Mouse (Mus musculus) lung, adult 18-20 months (tissue): ENCODE results near the gene Tmem104.

Experiments used
- DNase-seq, 2 experiments: peaks; one replicate each; pipeline ENCODE4 v3.0.0; 2022; ENCODE audit warnings: mixed read lengths in 2 of 2

The Tmem104 gene

DNA sequence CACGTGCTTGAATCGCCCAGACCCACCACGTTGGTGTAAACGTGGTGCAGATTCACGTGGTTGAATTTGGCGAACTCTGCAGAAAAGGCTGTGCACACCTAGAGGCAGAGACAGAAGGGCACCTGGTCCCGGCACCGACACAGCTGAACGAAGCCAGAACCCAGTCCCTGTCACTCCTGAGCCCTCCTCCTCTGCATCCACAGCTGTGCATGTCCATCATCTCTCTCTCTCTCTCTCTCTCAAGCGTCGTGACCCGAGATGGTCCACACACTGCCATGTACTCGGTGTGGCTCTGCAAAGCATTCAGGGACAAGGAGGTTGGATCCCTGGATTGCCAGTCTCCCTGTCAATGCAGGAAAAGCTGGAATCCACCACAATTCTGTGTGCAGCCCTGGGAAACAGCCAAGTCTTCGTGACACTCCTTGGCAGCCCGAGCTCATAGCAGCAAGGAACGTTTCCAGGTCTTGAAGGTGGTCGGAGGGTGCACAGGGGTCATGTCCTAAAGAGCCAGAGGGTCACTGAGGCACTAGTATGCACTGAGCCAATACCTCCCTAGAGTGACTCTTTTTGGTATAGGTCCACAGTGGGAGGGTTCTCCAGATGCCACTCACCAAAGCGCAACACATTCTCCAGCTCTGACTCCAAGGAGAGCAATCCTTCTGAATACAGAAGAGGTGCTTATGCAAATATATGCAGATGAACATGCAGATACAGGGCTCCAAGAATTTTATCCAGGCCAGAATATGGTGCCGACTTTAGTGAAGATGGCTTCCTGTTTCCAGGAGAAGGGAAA, 99.1 kb downstream of the Tmem104 start:
- DNase-seq = no peak

DNA sequence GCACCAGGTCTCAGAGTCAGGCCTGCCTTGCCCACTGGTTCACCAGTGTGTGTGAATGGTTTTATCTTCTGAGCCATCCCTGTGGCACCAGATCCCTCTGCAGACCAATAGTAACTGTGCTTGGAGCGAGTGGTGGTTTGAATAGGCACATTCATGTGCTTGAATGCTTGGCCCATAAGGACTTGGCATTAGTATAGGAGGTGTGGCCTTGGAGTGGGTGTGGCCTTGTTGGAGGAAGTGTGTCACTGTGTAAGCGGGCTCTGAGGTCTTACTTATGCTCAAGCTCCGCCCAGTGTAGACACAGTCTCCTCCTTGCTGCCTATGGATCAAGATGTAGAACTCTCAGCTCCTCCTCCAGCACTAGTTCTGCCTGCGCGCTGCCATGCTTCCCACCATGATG, 100.1 kb downstream of the Tmem104 start:
- DNase-seq = no peak

GRCm38 (mm10) chr11:115288305-115288704, 101.0 kb downstream of the Tmem104 start:
- no peak for DNase-seq

- no peak for DNase-seq
Measured at GRCm38 (mm10) chr11:115289885-115290284, 102.6 kb downstream of the Tmem104 start.

DNA sequence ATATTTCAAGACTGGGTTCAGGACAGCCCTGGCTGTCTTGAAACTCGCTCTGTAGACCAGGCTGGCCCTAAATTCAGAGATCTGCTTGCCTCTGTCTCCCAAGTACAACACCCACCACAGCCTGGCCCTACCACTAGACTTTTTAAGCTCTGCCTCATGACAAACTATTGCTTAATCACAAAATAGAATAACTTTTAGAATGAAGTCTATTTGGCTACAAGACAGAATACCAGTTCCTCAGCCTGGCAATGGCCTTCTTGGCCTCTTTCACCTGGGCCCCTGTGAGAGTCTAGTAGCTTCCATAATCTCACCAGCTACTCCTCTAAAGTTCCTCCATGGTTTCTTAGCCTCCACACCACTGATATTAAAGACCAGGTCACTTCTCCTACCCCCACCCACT, 103.0 kb downstream of the Tmem104 start:
- DNase-seq = no peak

DNA sequence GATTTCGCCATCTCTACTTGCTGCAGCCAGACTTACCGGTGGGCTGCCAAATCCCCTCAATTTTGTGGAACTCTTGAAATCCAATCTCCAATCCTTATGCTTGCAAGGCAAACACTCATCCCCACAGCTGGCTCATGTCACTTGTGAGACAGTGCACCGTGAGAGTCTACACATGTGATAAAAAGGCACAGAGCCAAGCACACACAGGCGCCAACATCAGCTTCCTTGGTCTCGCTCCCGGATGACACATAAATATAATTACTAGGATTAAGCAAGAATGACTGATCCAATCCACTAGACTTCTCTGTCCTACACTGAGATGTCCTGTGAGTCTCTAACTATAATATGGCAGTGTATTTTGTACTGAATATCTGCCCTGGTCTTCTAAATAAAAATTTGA, 103.6 kb downstream of the Tmem104 start:
- DNase-seq = peak; percentile 67 to 70

DNA sequence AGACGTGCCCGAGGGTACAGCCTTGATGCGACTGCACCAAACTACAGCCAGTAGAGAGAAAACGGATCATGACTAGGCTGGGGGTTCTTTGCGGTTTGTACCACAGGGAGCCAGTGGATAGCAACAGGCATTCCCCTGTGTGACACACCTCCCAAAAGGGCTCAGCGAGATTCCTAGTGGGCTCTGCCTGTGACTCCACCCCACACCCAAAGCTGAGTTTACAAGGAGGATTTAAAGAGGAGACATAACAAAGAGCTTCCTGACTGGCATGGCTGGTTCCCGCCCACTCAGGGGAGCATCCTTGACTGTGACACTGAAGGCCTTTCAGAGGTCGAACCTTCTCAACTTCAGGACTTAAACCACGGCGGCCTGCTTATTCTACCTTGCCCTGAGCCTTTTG, 104.2 kb downstream of the Tmem104 start:
- no peak for DNase-seq

DNA sequence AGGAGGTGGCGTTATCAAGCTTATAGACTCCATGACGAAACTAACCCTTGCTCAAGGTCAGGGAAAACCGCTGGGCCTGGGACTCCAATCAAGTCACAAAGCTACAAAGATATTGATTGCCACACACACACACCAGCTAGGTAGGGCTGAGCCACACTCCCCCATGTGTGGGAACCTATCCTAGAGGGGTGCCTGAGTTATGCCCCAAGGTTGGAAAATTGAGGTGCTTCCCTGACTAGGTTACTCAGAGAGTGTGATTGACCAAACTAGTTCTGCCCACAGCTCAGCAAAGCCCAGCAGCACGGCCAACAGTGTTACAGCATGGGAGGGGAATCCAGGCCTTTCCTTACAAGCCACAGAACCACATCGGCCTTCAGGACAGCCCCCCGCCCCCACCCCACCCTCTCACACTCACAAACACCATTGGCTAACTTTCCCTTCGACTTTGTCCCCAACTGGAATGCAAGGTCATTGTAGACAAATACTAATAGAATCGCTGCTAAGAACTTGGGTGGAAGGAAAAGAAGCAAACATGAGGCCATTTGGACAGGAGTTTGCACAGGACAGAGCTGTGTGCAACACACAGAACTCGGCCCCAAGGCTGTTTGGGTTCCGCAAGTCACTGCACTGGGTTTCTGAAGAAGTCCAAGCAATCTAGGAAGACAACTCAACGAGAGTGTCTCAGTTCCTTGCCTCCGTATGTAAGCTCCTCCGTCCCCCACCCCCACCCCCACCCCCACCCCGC, 105.5 kb downstream of the Tmem104 start:
- DNase-seq = no peak

DNA sequence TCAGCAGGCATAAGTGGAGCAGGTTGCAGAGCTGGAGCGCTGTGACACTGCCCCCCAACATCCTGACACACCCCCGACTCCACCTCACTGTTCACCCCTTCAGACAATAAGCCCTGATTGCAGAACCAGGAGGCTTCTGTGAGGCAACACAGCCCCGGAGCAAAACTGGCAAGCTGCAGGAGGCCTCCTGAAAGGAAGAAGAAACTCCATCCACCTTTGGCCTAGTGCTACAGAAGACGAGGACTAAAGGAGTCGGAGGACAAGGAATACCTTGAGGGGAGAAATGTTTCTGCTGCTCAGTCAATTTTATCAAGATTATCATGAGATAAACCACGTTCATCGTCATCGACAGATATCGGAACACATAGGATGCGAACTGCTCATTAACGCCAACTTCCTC, 108.7 kb downstream of the Tmem104 start:
- no peak for DNase-seq
